Mouse (Mus musculus): Measurements from ENCODE around the gene Tcirg1.

DNA sequence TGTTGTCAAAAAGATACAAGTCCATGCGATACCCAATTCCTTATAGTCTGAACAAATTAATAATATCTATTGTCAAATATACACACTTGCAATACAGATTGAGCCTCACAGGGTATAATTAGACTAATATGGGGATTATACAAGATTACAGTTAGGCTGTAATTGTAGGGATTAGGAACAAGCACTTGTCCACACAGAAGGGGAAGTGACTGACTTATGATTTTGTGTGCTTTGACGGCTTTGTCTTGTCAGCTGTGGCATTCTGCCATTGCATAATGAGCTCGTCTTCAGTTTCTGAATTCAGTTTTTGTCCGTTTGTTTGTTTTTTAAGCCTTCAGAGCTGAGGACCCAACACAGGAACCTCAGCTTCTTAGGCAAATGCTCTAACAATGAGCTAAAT lies 24.7 kb downstream of the Tcirg1 start:
- TF ChIP-seq CTCF (conservative IDR thresholded peaks at IDR 0.05; ENCODE audit: low read length) (no peak), POU5F1 (IDR thresholded peaks at IDR 0.05; ENCODE audit: borderline replicate concordance, low read length) (no peak), NANOG (IDR thresholded peaks at IDR 0.05; ENCODE audit: borderline replicate concordance, low read length) (no peak)
